Mouse (Mus musculus) MEL (cell line): ENCODE data around the gene Pdlim4. TPM values are rescaled to one million over a fixed set of nuclear protein-coding genes. Genes with fewer than 3 reads are reported as not detected.

Experiments used
- DNase-seq: peaks from one replicate; pipeline ENCODE4 v3.0.0; 2011; ENCODE audit warnings: low read depth, low spot score
- H3K27ac ChIP-seq: 2 replicates; pipeline ENCODE4 v1.5.1; 2012; ENCODE audit warnings: low read depth, mild to moderate bottlenecking, control low read depth, low read length, moderate library complexity; ENCODE audit not compliant: control insufficient read depth
- H3K27me3 ChIP-seq, 2 experiments: fragments of 150-350 bp in 1 of 2; sonication (generic) in 1 of 2; 2 replicates each; pipeline ENCODE4 v1.6.1; 2012; ENCODE audit warnings: low read length in 2 of 2, mild to moderate bottlenecking in 2 of 2, improper control_type of control experiment in 1 of 2, moderate library complexity in 1 of 2; ENCODE audit not compliant: insufficient read depth in 2 of 2, control insufficient read depth in 1 of 2
- H3K36me3 ChIP-seq, 2 experiments: 2 replicates each; pipeline ENCODE4 v1.6.1; 2012 to 2014; ENCODE audit warnings: low read length in 2 of 2, improper control_type of control experiment in 1 of 2, inconsistent platforms in 1 of 2, mild to moderate bottlenecking in 1 of 2; ENCODE audit not compliant: insufficient read depth in 2 of 2, control insufficient read depth in 1 of 2
- H3K4me1 ChIP-seq, 2 experiments: fragments of 150-350 bp in 1 of 2; sonication (generic) in 1 of 2; 2 replicates each; pipeline ENCODE4 v1.6.1; 2012; ENCODE audit warnings: low read length in 2 of 2, improper control_type of control experiment in 1 of 2, mild to moderate bottlenecking in 1 of 2; ENCODE audit not compliant: insufficient read depth in 2 of 2, control insufficient read depth in 1 of 2
- H3K4me3 ChIP-seq, 2 experiments: fragments of 150-350 bp in 1 of 2; sonication (generic) in 1 of 2; 2 replicates each; pipeline ENCODE4 v1.5.1; 2012; ENCODE audit warnings: low read depth in 2 of 2, low read length in 2 of 2, mild to moderate bottlenecking in 2 of 2, moderate library complexity in 2 of 2, control low read depth in 1 of 2, improper control_type of control experiment in 1 of 2; ENCODE audit not compliant: control insufficient read depth in 1 of 2, insufficient read depth in 1 of 2
- H3K79me2 ChIP-seq: 2 replicates; pipeline ENCODE4 v1.6.1; 2012; ENCODE audit warnings: mild to moderate bottlenecking, low read length, moderate library complexity; ENCODE audit not compliant: control insufficient read depth, poor library complexity, insufficient read depth
- H3K9ac ChIP-seq: 2 replicates; pipeline ENCODE4 v1.6.1; 2012; ENCODE audit warnings: low read depth, mild to moderate bottlenecking, control low read depth, low read length, moderate library complexity; ENCODE audit not compliant: control insufficient read depth, poor library complexity, severe bottlenecking
- H3K9me3 ChIP-seq: fragments of 150-350 bp; sonication (generic); replicated peaks from 2 replicates; pipeline ENCODE4 v1.6.1; 2012; ENCODE audit warnings: mild to moderate bottlenecking, low read length, improper control_type of control experiment, moderate library complexity; ENCODE audit not compliant: insufficient read depth
- CTCF ChIP-seq, 3 experiments: IDR thresholded peaks in 2 of 3; conservative IDR thresholded peaks in 1 of 3; 2 replicates each; pipeline ENCODE4 v1.5.1; 2011 to 2012; ENCODE audit warnings: low read length in 3 of 3, low read depth in 2 of 3, mild to moderate bottlenecking in 2 of 3, improper control_type of control experiment in 1 of 3, inconsistent platforms in 1 of 3, mixed read lengths in 1 of 3, moderate library complexity in 1 of 3; ENCODE audit not compliant: control insufficient read depth in 1 of 3, insufficient read depth in 1 of 3, poor library complexity in 1 of 3, severe bottlenecking in 1 of 3
- ELF1 ChIP-seq: IDR thresholded peaks from 2 replicates; pipeline ENCODE4 v1.6.1; 2014; ENCODE audit warnings: low read depth, mild to moderate bottlenecking, inconsistent platforms, low read length, improper control_type of control experiment, moderate library complexity
- JUND ChIP-seq: IDR thresholded peaks from 2 replicates; pipeline ENCODE4 v1.6.1; 2011; ENCODE audit warnings: low read depth, mild to moderate bottlenecking, improper control_type of control experiment, low read length
- MAZ ChIP-seq: IDR thresholded peaks from 2 replicates; pipeline ENCODE4 v1.6.1; 2012; ENCODE audit warnings: low read depth, mild to moderate bottlenecking, inconsistent platforms, low read length, improper control_type of control experiment
- MXI1 ChIP-seq: IDR thresholded peaks from 2 replicates; pipeline ENCODE4 v1.6.1; 2011; ENCODE audit warnings: mild to moderate bottlenecking, low read depth, low read length, improper control_type of control experiment
- MYB ChIP-seq: IDR thresholded peaks from 2 replicates; pipeline ENCODE4 v1.6.1; 2011; ENCODE audit warnings: mild to moderate bottlenecking, low read depth, low read length, improper control_type of control experiment
- NRF1 ChIP-seq: IDR thresholded peaks from 2 replicates; pipeline ENCODE4 v1.6.1; 2014; ENCODE audit warnings: low read depth, mild to moderate bottlenecking, inconsistent platforms, low read length, improper control_type of control experiment, moderate library complexity; ENCODE audit not compliant: poor library complexity, insufficient read depth, severe bottlenecking
- POLR2A ChIP-seq, 2 experiments: IDR thresholded peaks; 2 replicates each; pipeline ENCODE4 v1.6.1; 2011 to 2012; ENCODE audit warnings: low read length in 2 of 2, mild to moderate bottlenecking in 2 of 2, control low read depth in 1 of 2, improper control_type of control experiment in 1 of 2, low read depth in 1 of 2, moderate library complexity in 1 of 2; ENCODE audit not compliant: control insufficient read depth in 1 of 2, insufficient read depth in 1 of 2, poor library complexity in 1 of 2
- POLR2AphosphoS5 ChIP-seq: IDR thresholded peaks from 2 replicates; pipeline ENCODE4 v1.6.1; 2012; ENCODE audit warnings: low read depth, borderline replicate concordance, mild to moderate bottlenecking, inconsistent platforms, low read length, moderate library complexity, mixed read lengths
- SMC3 ChIP-seq: IDR thresholded peaks from 2 replicates; pipeline ENCODE4 v1.6.1; 2011; ENCODE audit warnings: low read depth, low read length, improper control_type of control experiment
- TBP ChIP-seq: IDR thresholded peaks from 2 replicates; pipeline ENCODE4 v1.8.0; 2011; ENCODE audit warnings: low read depth, low read length, improper control_type of control experiment
- TCF12 ChIP-seq: IDR thresholded peaks from 2 replicates; pipeline ENCODE4 v1.6.1; 2014; ENCODE audit warnings: low read depth, mild to moderate bottlenecking, inconsistent platforms, low read length, improper control_type of control experiment, moderate library complexity
- USF2 ChIP-seq, 2 experiments: IDR thresholded peaks; 2 replicates each; pipeline ENCODE4 v1.6.1; 2011 to 2012; ENCODE audit warnings: improper control_type of control experiment in 2 of 2, low read length in 2 of 2, borderline replicate concordance in 1 of 2, inconsistent platforms in 1 of 2, low read depth in 1 of 2, mild to moderate bottlenecking in 1 of 2; ENCODE audit not compliant: insufficient read depth in 1 of 2
- polyA plus RNA-seq, 2 experiments: library from polyadenylated mRNA; stranded (reverse) in 1 of 2; unstranded in 1 of 2; fragments of >175 nt in 1 of 2; fragments of >200 nt in 1 of 2; gene quantifications; 2 replicates each; pipeline versions ENCODE4 v1.2.1 to v1.2.4; 2012; ENCODE audit warnings: low replicate concordance in 2 of 2, low read depth in 1 of 2; ENCODE audit not compliant: insufficient read length in 2 of 2, insufficient read depth in 1 of 2, missing spikeins in 1 of 2
- total RNA-seq: library from RNA; depleted of rRNA; stranded (reverse); fragments of 300-350 nt; gene quantifications from 2 replicates; pipeline ENCODE4 v1.2.3, GENCODE M21; 2012

The Pdlim4 gene
- total and polyA plus RNA-seq, 3 experiments, result 0.70 TPM; not detected in 2

- DNase-seq, result no peak
- Histone ChIP-seq H3K9ac (no peak overlapping the region), H3K9me3 (no peaks in the 10 kb centered on the region), H3K79me2 (no peaks in the 10 kb centered on the region), H3K4me1 (peaks cover 0 to 2% of the 10 kb centered on the region in 2 experiments; a peak in 1 of 4 replicates), H3K36me3 (no peaks in the 10 kb centered on the region), H3K27ac (no peak overlapping the region), H3K4me3 (no peak overlapping the region), H3K27me3 (peaks cover 40 to 43% of the 10 kb centered on the region in 2 experiments)
- TF ChIP-seq POLR2AphosphoS5 (no peak), MAZ (no peak), ELF1 (no peak), USF2 (IDR thresholded peaks at IDR 0.05; ENCODE audit: borderline replicate concordance in 1 of 2, insufficient read depth in 1 of 2, low read depth in 1 of 2, low read length in 2 of 2) (no peak), MYB (no peak), MXI1 (no peak), JUND (no peak)
Measured at GRCm38 (mm10) chr11:54067996-54068519, 756 bp downstream of the Pdlim4 start.

GRCm38 (mm10) chr11:54067318-54067995 is 1.4 kb downstream of the Pdlim4 start:
- no peak for DNase-seq
- Histone ChIP-seq H3K36me3 (no peaks in the 10 kb centered on the region), H3K4me3 (no peak overlapping the region), H3K79me2 (no peaks in the 10 kb centered on the region), H3K9me3 (no peaks in the 10 kb centered on the region), H3K4me1 (peaks cover 0 to 2% of the 10 kb centered on the region in 2 experiments; a peak in 1 of 4 replicates), H3K27ac (no peak overlapping the region), H3K9ac (no peak overlapping the region), H3K27me3 (peaks cover 38 to 39% of the 10 kb centered on the region in 2 experiments)
- TF ChIP-seq TBP (no peak), JUND (no peak), NRF1 (no peak), USF2 (IDR thresholded peaks at IDR 0.05; ENCODE audit: borderline replicate concordance in 1 of 2, insufficient read depth in 1 of 2, low read depth in 1 of 2, low read length in 2 of 2) (no peak), CTCF (IDR thresholded peaks at IDR 0.05 in 2 of 3, conservative IDR thresholded peaks at IDR 0.05 in 1 of 3; ENCODE audit: control insufficient read depth in 1 of 3, insufficient read depth in 1 of 3, low read depth in 2 of 3, low read length in 3 of 3, poor library complexity in 1 of 3, severe bottlenecking in 1 of 3) (no peak), POLR2A (IDR thresholded peaks at IDR 0.05; ENCODE audit: control insufficient read depth in 1 of 2, insufficient read depth in 1 of 2, low read depth in 1 of 2, low read length in 2 of 2, poor library complexity in 1 of 2) (no peak), ELF1 (no peak), SMC3 (no peak), POLR2AphosphoS5 (no peak), TCF12 (no peak)
